Mouse (Mus musculus): ENCODE data around the gene Por.

DNA sequence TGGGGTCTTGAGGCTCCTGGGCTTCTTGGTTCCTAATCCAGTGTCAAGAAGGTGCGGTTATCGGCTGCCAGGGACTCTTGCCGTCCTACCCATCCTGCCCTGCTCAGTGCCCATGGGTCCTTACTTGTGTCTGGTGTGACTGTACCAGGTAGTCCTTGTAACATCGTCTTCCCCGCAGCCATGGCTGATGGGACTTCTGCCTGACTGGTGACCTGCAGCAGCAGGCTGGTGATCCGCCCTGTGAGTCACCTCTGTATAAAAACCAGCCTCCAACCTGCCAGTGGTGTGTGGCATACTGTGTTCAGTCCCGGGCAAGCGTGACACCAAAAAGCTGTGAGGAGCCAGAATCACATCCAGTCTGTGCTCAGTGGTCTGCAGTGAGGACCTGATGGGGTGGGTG is 26.0 kb upstream of the Por start:
- no peak for TF ChIP-seq POLR2A (IDR thresholded peaks at IDR 0.05; ENCODE audit: low read depth, low read length)
- TF ChIP-seq CTCF (IDR thresholded peaks at IDR 0.05; ENCODE audit: extremely low read depth, insufficient read depth, insufficient read length, insufficient replicate concordance) = no peak

All from spleen, adult 2 months (tissue).